Mouse (Mus musculus) neural tube, embryonic 15.5 days (tissue): ENCODE results near the gene Ube2d3. TPM values are rescaled to one million over a fixed set of nuclear protein-coding genes. Genes with fewer than 3 reads are reported as not detected.
"Not testable (repeated sequence)": the region's sequence is repeated elsewhere in the genome, so short reads cannot be mapped to it uniquely, and the experiment has no call there.

Source experiments
- ATAC-seq: fragments of 200-750 bp; cut with Nextera tagmentation; 2 replicates; pipeline ENCODE4 v1.8.0; 2017; ENCODE audit warnings: mild to moderate bottlenecking, moderate TSS enrichment, moderate library complexity; ENCODE audit not compliant: low FRiP score
- H3K27ac ChIP-seq: fragments of 300-500 bp; sonication (generic); replicated peaks from 2 replicates; pipeline ENCODE4 v1.5.1; 2015; ENCODE audit warnings: mild to moderate bottlenecking, inconsistent platforms
- H3K27me3 ChIP-seq: fragments of 300-500 bp; sonication (generic); replicated peaks from 2 replicates; pipeline ENCODE4 v1.6.1; 2015; ENCODE audit warnings: inconsistent platforms
- H3K36me3 ChIP-seq: fragments of 300-500 bp; sonication (generic); 2 replicates; pipeline ENCODE4 v1.6.1; 2015; ENCODE audit warnings: inconsistent platforms
- H3K4me1 ChIP-seq: fragments of 300-500 bp; sonication (generic); 2 replicates; pipeline ENCODE4 v1.6.1; 2015; ENCODE audit warnings: inconsistent platforms
- H3K4me2 ChIP-seq: fragments of 300-500 bp; sonication (generic); 2 replicates; pipeline ENCODE4 v1.6.1; 2015; ENCODE audit warnings: inconsistent platforms, mild to moderate bottlenecking, moderate library complexity
- H3K4me3 ChIP-seq: fragments of 300-500 bp; sonication (generic); replicated peaks from 2 replicates; pipeline ENCODE4 v1.5.1; 2015; ENCODE audit warnings: mild to moderate bottlenecking, inconsistent platforms
- H3K9ac ChIP-seq: fragments of 300-500 bp; sonication (generic); replicated peaks from 2 replicates; pipeline ENCODE4 v1.6.1; 2015; ENCODE audit warnings: mild to moderate bottlenecking, inconsistent platforms
- H3K9me3 ChIP-seq: fragments of 300-500 bp; sonication (generic); replicated peaks from 2 replicates; pipeline ENCODE4 v1.6.1; 2016; ENCODE audit warnings: inconsistent platforms
- WGBS: fragments of 180-500 bp; shearing (Covaris S2); methylation state at CpG from one replicate; pipeline ENCODE4 v1.1.7; 2015; ENCODE audit warnings: mixed read lengths; 5-methylcytosine and 5-hydroxymethylcytosine counted together
- polyA plus RNA-seq: library from polyadenylated mRNA; unstranded; fragments of >200 nt; fragmentation: Nextera tagmentation; extraction: Ambion mirVana; gene quantifications from 2 replicates; pipeline ENCODE4 v1.2.1, GENCODE M21; 2015

The Ube2d3 gene
- polyA plus RNA-seq, 1 experiment from 2014 or later, result 331 TPM

- H3K4me1 ChIP-seq, H3K9me3 ChIP-seq, H3K36me3 ChIP-seq, H3K4me3 ChIP-seq, H3K4me2 ChIP-seq, ATAC-seq, H3K27me3 ChIP-seq, H3K27ac ChIP-seq, H3K9ac ChIP-seq: not testable (repeated sequence)
- WGBS, result 87% methylated on average over 5 of the region's 5 CpGs
Observed at GRCm38 (mm10) chr3:135479090-135479489, 41.1 kb downstream of the Ube2d3 start.

GRCm38 (mm10) chr3:135480767-135481166 is 42.8 kb downstream of the Ube2d3 start:
- WGBS, result 92% methylated on average over 6 of the region's 6 CpGs
- H3K27ac ChIP-seq, result no peak overlapping the region
- no peak for ATAC-seq
- H3K27me3 ChIP-seq, result peaks cover 2% of the 10 kb centered on the region; the same call in 1 of the 2 replicates
- no peak overlapping the region for H3K4me2 ChIP-seq
- H3K9ac ChIP-seq, result no peak overlapping the region
- no peak overlapping the region for H3K4me3 ChIP-seq
- H3K36me3 ChIP-seq, result no peaks in the 10 kb centered on the region
- H3K4me1 ChIP-seq, result peaks cover 4% of the 10 kb centered on the region; the same call in 1 of the 2 replicates
- H3K9me3 ChIP-seq, result no peaks in the 10 kb centered on the region

- H3K36me3 ChIP-seq, result no peaks in the 10 kb centered on the region
- 82% methylated on average over 3 of the region's 3 CpGs for WGBS
- no peaks in the 10 kb centered on the region for H3K9me3 ChIP-seq
- peaks cover 2% of the 10 kb centered on the region; the same call in 1 of the 2 replicates for H3K27me3 ChIP-seq
- no peak for ATAC-seq
- H3K4me2 ChIP-seq, result no peak overlapping the region
- no peak overlapping the region for H3K9ac ChIP-seq
- H3K4me3 ChIP-seq, result no peak overlapping the region
- peaks cover 4% of the 10 kb centered on the region; the same call in 1 of the 2 replicates for H3K4me1 ChIP-seq
- H3K27ac ChIP-seq, result no peak overlapping the region
Observed at GRCm38 (mm10) chr3:135481608-135482007, 43.7 kb downstream of the Ube2d3 start.

- peak overlapping the region; percentile 65 for H3K9ac ChIP-seq
- ATAC-seq, H3K9me3 ChIP-seq, H3K36me3 ChIP-seq, H3K27me3 ChIP-seq, H3K27ac ChIP-seq, H3K4me1 ChIP-seq: not testable (repeated sequence)
- 92% methylated on average over 15 of the region's 15 CpGs for WGBS
- H3K4me3 ChIP-seq, result peak overlapping the region; percentile 61
- peak overlapping the region; percentile 81 for H3K4me2 ChIP-seq
Observed at GRCm38 (mm10) chr3:135484650-135485049, 46.7 kb downstream of the Ube2d3 start.

- WGBS, result 2% methylated on average over 48 of the region's 48 CpGs
- Histone ChIP-seq H3K27me3 (peaks cover 2% of the 10 kb centered on the region; the same call in 1 of the 2 replicates), H3K4me3 (peak within 1 kb of the TSS; percentile 61), H3K36me3 (no peaks in the 10 kb centered on the region), H3K4me1 (peaks cover 4% of the 10 kb centered on the region; the same call in 1 of the 2 replicates), H3K9me3 (no peaks in the 10 kb centered on the region), H3K4me2 (peak within 1 kb of the TSS; percentile 81), H3K27ac (no peak within 1 kb of the TSS; the same call in 1 of the 2 replicates), H3K9ac (peak within 1 kb of the TSS; percentile 65)
- ATAC-seq, result peak; percentile 89
Observed at GRCm38 (mm10) chr3:135485128-135485899, 47.4 kb downstream of the Ube2d3 start, which contains the start of gene Manba. Manba (plus strand) TSS chr3:135485611.

GRCm38 (mm10) chr3:135485900-135486241 is 47.9 kb downstream of the Ube2d3 start:
- Histone ChIP-seq H3K9ac (peak overlapping the region; percentile 65), H3K9me3 (no peaks in the 10 kb centered on the region), H3K27ac (no peak overlapping the region; the same call in 1 of the 2 replicates), H3K4me2 (peak overlapping the region; percentile 81), H3K4me3 (peak overlapping the region; percentile 61), H3K36me3 (no peaks in the 10 kb centered on the region), H3K4me1 (peaks cover 4% of the 10 kb centered on the region; the same call in 1 of the 2 replicates), H3K27me3 (peaks cover 2% of the 10 kb centered on the region; the same call in 1 of the 2 replicates)
- peak; percentile 21; the same call in 1 of the 2 replicates for ATAC-seq
- 20% methylated on average over 9 of the region's 9 CpGs for WGBS

- Histone ChIP-seq H3K36me3 (no peaks in the 10 kb centered on the region), H3K4me2 (peak overlapping the region; percentile 81), H3K9me3 (no peaks in the 10 kb centered on the region), H3K27me3 (peaks cover 2% of the 10 kb centered on the region; the same call in 1 of the 2 replicates), H3K9ac (no peak overlapping the region), H3K27ac (no peak overlapping the region), H3K4me1 (peaks cover 4% of the 10 kb centered on the region; the same call in 1 of the 2 replicates), H3K4me3 (peak overlapping the region; percentile 61)
- peak; percentile 2 for ATAC-seq
- WGBS, result 80% methylated on average over 5 of the region's 5 CpGs
Observed at GRCm38 (mm10) chr3:135486351-135486750, 48.4 kb downstream of the Ube2d3 start.

GRCm38 (mm10) chr3:135487803-135488202 is 49.9 kb downstream of the Ube2d3 start:
- no peak overlapping the region for H3K9ac ChIP-seq
- 93% methylated on average over 4 of the region's 4 CpGs for WGBS
- no peaks in the 10 kb centered on the region for H3K9me3 ChIP-seq
- H3K4me3 ChIP-seq, result no peak overlapping the region
- H3K27me3 ChIP-seq, result peaks cover 2% of the 10 kb centered on the region; the same call in 1 of the 2 replicates
- H3K36me3 ChIP-seq, result no peaks in the 10 kb centered on the region
- H3K4me2 ChIP-seq, result no peak overlapping the region
- no peak overlapping the region for H3K27ac ChIP-seq
- no peak for ATAC-seq
- peaks cover 4% of the 10 kb centered on the region; the same call in 1 of the 2 replicates for H3K4me1 ChIP-seq

- Histone ChIP-seq H3K4me2 (no peak overlapping the region), H3K27ac (no peak overlapping the region), H3K27me3 (no peaks in the 10 kb centered on the region), H3K9me3 (no peaks in the 10 kb centered on the region), H3K4me1 (peaks cover 2% of the 10 kb centered on the region; the same call in 1 of the 2 replicates), H3K4me3 (no peak overlapping the region), H3K36me3 (no peaks in the 10 kb centered on the region), H3K9ac (no peak overlapping the region)
- no peak for ATAC-seq
- WGBS, result 86% methylated on average over 5 of the region's 5 CpGs
Observed at GRCm38 (mm10) chr3:135489865-135490520, 52.0 kb downstream of the Ube2d3 start.

GRCm38 (mm10) chr3:135491102-135491501 is 53.2 kb downstream of the Ube2d3 start:
- no peak for ATAC-seq

GRCm38 (mm10) chr3:135493320-135493719 is 55.4 kb downstream of the Ube2d3 start:
- H3K9me3 ChIP-seq, H3K4me3 ChIP-seq, H3K4me1 ChIP-seq, H3K4me2 ChIP-seq, H3K27ac ChIP-seq, H3K36me3 ChIP-seq, H3K9ac ChIP-seq, ATAC-seq, H3K27me3 ChIP-seq: not testable (repeated sequence)
- 78% methylated on average over 7 of the region's 7 CpGs for WGBS

More at GRCm38 (mm10) chr3:135491102-135491501, 53.2 kb downstream of the Ube2d3 start:
- Histone ChIP-seq H3K27me3 (no peaks in the 10 kb centered on the region), H3K4me1 (no peaks in the 10 kb centered on the region; the same call in 1 of the 2 replicates), H3K36me3 (no peaks in the 10 kb centered on the region), H3K27ac (no peak overlapping the region), H3K4me3 (no peak overlapping the region), H3K4me2 (no peak overlapping the region), H3K9ac (no peak overlapping the region), H3K9me3 (no peaks in the 10 kb centered on the region)
- 95% methylated on average over 6 of the region's 6 CpGs for WGBS
